Mouse (Mus musculus) hindbrain, embryonic 11.5 days (tissue): Measurements from ENCODE around the gene Gng5. TPM values are rescaled to one million over a fixed set of nuclear protein-coding genes. Genes with fewer than 3 reads are reported as not detected.

Experiments used
- polyA plus RNA-seq: library from polyadenylated mRNA; unstranded; fragments of >200 nt; fragmentation: Nextera tagmentation; extraction: Ambion mirVana; gene quantifications from 2 replicates; pipeline ENCODE4 v1.2.1, GENCODE M21; 2014

Gene Gng5
- polyA plus RNA-seq, 1 experiment from 2014 or later: 1,042 TPM

Other genes starting within 250 kb of the Gng5 start
- 25.1 and 28.0 TPM in 2 replicates for gene Ssx2ip, start 95.2 kb upstream of the Gng5 start, polyA plus RNA-seq
- gene Ctbs, start 50.0 kb upstream of the Gng5 start, polyA plus RNA-seq: 6.7 and 8.8 TPM in 2 replicates
- gene Spata1, start 54 bp upstream of the Gng5 start, polyA plus RNA-seq: 6.9 and 7.4 TPM in 2 replicates
- 75.2 and 79.4 TPM in 2 replicates for gene Rpf1, start 21.6 kb downstream of the Gng5 start, polyA plus RNA-seq
- not detected in 2 replicates for gene Uox, start 70.6 kb downstream of the Gng5 start, polyA plus RNA-seq
- not detected in 2 replicates for gene Dnase2b, start 115.8 kb downstream of the Gng5 start, polyA plus RNA-seq
- gene 4930503B20Rik, start 151.5 kb downstream of the Gng5 start, polyA plus RNA-seq: not detected in 2 replicates
- gene Samd13, start 185.8 kb downstream of the Gng5 start, polyA plus RNA-seq: 0.56 and 0.60 TPM in 2 replicates